Mouse (Mus musculus) activated CD4-positive, CD25-positive, alpha-beta regulatory T cell, adult 9 weeks (primary cell): Measurements from ENCODE around the gene Cryba2. TPM values are rescaled to one million over a fixed set of nuclear protein-coding genes. Genes with fewer than 3 reads are reported as not detected.

Experiments
- polyA plus RNA-seq: library from polyadenylated mRNA; unstranded; fragments of 100-300 nt; shearing (Covaris generic); gene quantifications from one replicate; pipeline ENCODE4 v1.2.1, GENCODE M21; 2017

Gene Cryba2
- polyA plus RNA-seq, result not detected

DNA sequence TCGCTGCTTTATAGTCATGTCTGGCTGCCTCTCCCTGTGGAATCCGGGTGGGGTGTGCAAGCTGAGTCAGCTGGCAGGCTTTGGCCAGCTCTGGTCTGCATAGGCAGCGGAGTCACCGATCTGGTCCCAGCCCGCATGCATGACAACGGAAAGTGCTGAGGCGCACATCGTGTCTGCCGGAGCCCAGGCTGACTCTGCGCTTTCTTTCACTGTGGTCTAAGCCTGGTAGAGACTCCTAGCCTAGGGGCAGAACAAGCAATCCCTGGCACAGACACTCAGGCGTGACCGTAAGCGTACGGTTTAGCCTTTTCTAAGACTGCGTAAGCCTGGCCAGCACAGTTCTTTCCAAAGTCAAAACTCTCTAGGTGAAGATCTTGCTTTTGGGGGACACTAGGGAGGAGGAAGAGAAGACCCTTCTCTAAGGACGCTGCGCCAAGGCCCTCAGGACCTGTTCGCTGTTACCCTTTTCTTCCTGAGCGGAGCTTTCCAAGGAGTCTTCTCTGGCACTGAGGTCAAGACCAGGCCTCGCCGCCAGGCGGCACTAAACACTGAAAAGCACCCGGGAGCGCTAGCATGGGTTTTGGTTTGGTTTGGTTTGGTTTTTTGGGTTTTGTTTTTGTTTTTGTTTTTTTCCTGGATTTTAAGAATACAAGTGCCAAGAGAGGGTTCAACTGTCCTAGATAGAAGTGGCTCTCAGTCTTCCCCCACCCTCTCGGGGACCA is at the start of gene Cryba2:
Gene Cryba2, minus strand, starts transcription at position 10 of the 722 bp plus-strand sequence.

DNA sequence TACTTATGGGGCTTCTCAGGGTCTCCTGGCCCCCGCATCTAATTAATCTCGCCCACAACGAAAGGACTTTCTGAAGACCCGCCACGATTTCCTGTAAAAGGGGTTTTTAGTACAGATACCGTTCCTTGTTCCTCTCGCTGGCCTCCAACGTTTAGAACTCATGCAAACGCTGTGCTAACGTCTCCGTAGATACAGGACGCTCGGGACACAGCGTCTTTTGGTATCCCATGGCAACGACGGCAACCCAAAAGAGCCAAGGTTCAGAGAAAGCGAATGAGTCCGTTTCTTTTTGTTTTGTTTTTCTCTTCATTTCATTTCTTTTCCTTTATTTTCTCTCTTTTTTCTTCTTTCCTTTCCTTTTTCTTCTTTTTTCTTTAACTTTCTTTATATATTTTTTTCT is 42.5 kb upstream of the Cryba2 start, which contains the start of gene Cfap65:
Gene Cfap65, minus strand, starts transcription at position 198 of the 400 bp plus-strand sequence.

DNA sequence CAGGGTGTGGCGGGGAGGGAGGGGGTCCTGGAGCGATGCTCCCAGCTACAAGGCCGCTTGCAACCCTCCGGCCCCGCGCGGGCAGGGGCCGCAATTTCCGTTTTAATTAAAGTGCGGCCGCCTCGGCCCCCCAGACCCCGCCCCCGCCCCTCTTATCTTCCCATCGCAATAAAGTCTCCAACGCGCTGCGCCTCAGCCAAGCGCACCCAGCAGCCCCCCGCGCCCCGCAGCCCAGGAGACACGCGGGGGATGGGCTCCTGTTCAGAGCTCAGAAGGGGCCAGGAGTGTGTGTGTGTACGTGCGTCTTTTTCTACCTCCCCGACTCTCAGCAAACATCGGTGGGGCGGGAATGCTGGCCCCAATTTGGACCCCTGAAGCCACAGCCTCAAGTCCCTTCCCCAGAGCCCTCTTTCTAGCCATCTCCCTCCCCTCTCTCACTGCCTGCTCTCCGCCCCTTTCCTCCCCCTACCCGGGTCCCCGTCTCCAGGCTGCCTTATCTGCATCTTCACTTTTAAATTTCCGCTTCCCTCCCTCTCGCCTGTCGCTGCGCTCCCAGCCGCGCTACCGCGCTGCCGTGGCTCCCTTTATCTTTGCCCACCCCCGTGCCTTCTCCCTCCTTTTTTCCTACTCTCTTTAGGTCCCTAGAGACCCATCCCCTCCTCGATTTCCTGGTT is 7.4 kb downstream of the Cryba2 start, which contains the start of gene Fev:
Gene Fev, minus strand, starts transcription at position 51 of the 674 bp plus-strand sequence.

DNA sequence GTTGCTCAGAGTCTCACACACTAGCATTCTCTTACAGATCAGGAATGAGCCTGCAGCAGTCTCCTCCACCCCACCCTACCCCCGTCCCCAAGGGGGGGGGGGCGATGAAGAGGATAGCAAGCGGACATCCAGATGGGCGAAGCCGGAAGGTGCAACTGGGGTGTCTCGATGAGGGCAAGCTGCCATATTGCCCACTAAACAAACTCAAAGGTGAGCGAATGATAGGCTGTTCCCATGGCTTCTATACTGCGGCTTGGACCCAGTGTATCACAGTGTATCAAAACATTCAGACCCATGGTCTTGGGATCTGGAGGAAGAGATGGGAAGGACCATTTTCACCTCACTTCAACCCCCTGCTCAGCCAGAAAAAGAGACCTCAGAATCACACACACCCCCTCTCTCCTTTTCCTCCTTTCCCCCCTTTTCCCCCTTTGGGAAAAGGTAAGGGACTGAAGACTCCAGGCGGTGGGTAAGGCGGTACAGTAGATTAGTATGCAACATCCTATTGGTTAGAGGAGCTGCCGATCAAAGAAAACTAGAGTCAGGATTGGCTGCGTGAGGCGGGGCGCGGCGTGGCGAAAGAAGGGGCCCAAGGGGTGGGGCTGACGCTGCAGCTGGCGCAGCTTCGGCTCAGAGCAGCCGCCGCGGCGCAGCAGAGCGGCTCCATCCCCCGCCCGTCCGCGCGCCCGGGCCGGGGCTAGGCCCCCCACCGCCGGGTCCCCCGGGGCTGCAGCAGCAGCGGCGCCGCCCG is 38.5 kb downstream of the Cryba2 start, which contains the start of gene Cdk5r2:
Gene Cdk5r2, plus strand, starts transcription at position 629 of the 751 bp plus-strand sequence.

Other genes with a start within 250 kb of the Cryba2 start
- 41.7 TPM for gene Ttll4, start 231.4 kb downstream of the Cryba2 start, polyA plus RNA-seq
- gene Cyp27a1, start 179.6 kb downstream of the Cryba2 start, polyA plus RNA-seq, result 0.40 TPM
- gene Prkag3, start 143.9 kb downstream of the Cryba2 start, polyA plus RNA-seq, result not detected
- gene Wnt6, start 121.3 kb downstream of the Cryba2 start, polyA plus RNA-seq, result not detected
- gene Wnt10a, start 101.6 kb downstream of the Cryba2 start, polyA plus RNA-seq, result 0.29 TPM
- gene Cdk5r2, start 38.2 kb downstream of the Cryba2 start, polyA plus RNA-seq, result not detected
- not detected for gene Fev, start 7.7 kb downstream of the Cryba2 start, polyA plus RNA-seq
- gene Cfap65, start 42.5 kb upstream of the Cryba2 start, polyA plus RNA-seq, result 0.09 TPM
- gene Ihh, start 58.5 kb upstream of the Cryba2 start, polyA plus RNA-seq, result not detected
- gene Nhej1, start 232.1 kb upstream of the Cryba2 start, polyA plus RNA-seq, result 9.5 TPM
- gene Slc23a3, start 240.7 kb upstream of the Cryba2 start, polyA plus RNA-seq, result 0.35 TPM
- gene Cnppd1, start 249.6 kb upstream of the Cryba2 start, polyA plus RNA-seq, result 173 TPM
- gene Retreg2, start 249.6 kb upstream of the Cryba2 start, polyA plus RNA-seq, result 17.2 TPM